Mouse (Mus musculus): ENCODE measurements around the gene Ing2.
A peak's percentile ranks its signal among the peaks of the same experiment; 100 is the strongest.

- TF ChIP-seq CTCF (IDR thresholded peaks at IDR 0.05 in 2 of 3, conservative IDR thresholded peaks at IDR 0.05 in 1 of 3; ENCODE audit: control insufficient read depth in 1 of 3, insufficient read depth in 1 of 3, low read depth in 2 of 3, low read length in 3 of 3, poor library complexity in 1 of 3, severe bottlenecking in 1 of 3) (peak; percentile 88 to 93 (median 90)), MAX (IDR thresholded peaks at IDR 0.05; ENCODE audit: low read length) (no peak), TBP (IDR thresholded peaks at IDR 0.05; ENCODE audit: low read depth, low read length) (no peak), E2F4 (IDR thresholded peaks at IDR 0.05; ENCODE audit: borderline replicate concordance, low read depth, low read length) (no peak), CHD2 (IDR thresholded peaks at IDR 0.05; ENCODE audit: low read length) (no peak)
Observed at GRCm38 (mm10) chr8:47693119-47693518, 17.8 kb upstream of the Ing2 start.
